In the genomic region with DNA sequence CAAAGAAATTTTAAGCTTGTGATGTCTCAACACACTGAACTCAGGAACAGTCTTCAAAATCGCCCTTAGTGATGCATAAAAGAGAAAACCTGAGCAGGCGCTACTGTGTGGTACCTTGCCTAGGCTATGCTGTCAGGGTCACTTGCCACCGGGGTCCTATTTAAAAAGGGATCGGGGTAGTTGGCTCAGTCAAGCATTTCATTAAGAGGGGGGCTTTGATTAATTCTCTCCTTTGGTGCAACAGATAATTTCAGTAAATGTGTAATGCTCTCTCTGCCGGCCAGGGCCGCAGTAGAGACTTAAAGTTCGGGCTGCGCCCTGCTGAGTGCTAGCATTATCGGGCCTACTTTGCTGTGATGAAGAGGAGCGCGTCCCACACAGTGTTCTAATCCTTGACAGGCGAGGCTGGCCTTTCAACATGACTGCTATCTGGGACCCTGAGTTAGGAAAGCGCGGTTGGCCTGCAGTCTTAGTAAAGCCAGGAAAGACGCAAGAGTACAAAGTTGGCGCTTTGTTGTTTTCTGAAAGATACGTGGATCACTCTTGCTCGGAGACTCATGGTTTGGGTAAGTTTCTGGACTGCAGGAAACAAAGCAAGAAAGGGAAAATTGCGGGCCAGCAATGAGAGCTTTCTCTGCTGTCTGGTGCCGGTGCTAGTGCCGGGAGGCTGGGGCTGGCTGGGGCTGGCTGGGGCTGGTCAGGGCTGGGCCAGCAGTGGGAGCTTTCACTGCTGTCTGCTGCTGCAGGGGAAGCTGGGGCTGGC, we compare ENCODE assay signal across 10 mouse cellular contexts.
DNase-seq lines count a peak whose midpoint lies in the region; ATAC-seq lines count a peak whose summit lies in the region.
"Had no signal": no experiment of that assay in that cellular context is flagged by ENCODE, and none has a peak within 500 bp of the region (broad histone marks: within the 10 kb centered on the region; RNA-seq: fewer than 3 reads in every experiment).

No protein-coding gene starts in this region.

- ATAC-seq in heart, embryonic 15.5 days (replicated peaks; ENCODE audit: insufficient number of reproducible peaks, insufficient read depth, low FRiP score, low read depth) = no peak
- ATAC-seq: Patski had no signal

- H3K9me3 ChIP-seq in heart, embryonic 15.5 days (replicated peaks) = no peaks in the 10 kb centered on the region

- peak overlapping the region; percentile 22 for H3K4me2 ChIP-seq in heart, embryonic 15.5 days

- no peaks in the 10 kb centered on the region for H3K36me3 ChIP-seq in heart, embryonic 15.5 days

- 33% methylated on average over 21 of the region's 21 CpGs for WGBS in heart, embryonic 15.5 days

- H3K27ac ChIP-seq in heart, embryonic 15.5 days = no peak overlapping the region
- H3K27ac ChIP-seq: kidney, postnatal 0 days had no signal

- no peak overlapping the region for H3K9ac ChIP-seq in heart, embryonic 15.5 days

- H3K27me3 ChIP-seq in heart, embryonic 15.5 days = peaks cover 28% of the 10 kb centered on the region
- H3K27me3 ChIP-seq: Patski had no signal

- peaks cover 8% of the 10 kb centered on the region; the same call in 1 of the 2 replicates for H3K4me1 ChIP-seq in heart, embryonic 15.5 days (replicated peaks)

- H3K4me3 ChIP-seq in heart, embryonic 15.5 days = no peak overlapping the region

- peak; percentile 44 for DNase-seq in testis, postnatal 10 days (ENCODE audit: low spot score)
- DNase-seq in testis, postnatal 14 days (ENCODE audit: low spot score) = no peak
- DNase-seq in kidney, postnatal 25 days = peak; percentile 50 to 71
- peak; percentile 42 for DNase-seq in yolk sac, embryonic 10.5 days (ENCODE audit: low spot score)
- DNase-seq in urinary bladder, postnatal 10 days (ENCODE audit: low spot score) = no peak
- no peak for DNase-seq in gastrocnemius, postnatal 10 days
- no peak for DNase-seq in Muller cell, postnatal 12 days (ENCODE audit: inconsistent ontology term)

Comparison
In these comparisons a context has a peak if more than half of its experiments do, and no peak if none do; other contexts are left out.
1. DNase-seq: peak in testis, postnatal 10 days (single experiment), kidney, postnatal 25 days (2 of 2) and yolk sac, embryonic 10.5 days (single experiment); none in testis, postnatal 14 days (single experiment), urinary bladder, postnatal 10 days (single experiment), gastrocnemius, postnatal 10 days (single experiment) and Muller cell, postnatal 12 days (single experiment).